Mouse (Mus musculus) liver, embryonic 14.5 days (tissue): ENCODE results near the gene Apoc3.

Experiments used
- CTCF ChIP-seq: IDR thresholded peaks from 2 replicates; pipeline ENCODE4 v1.5.1; 2016; ENCODE audit warnings: antibody characterized with exemption, low read depth, control low read depth
- EP300 ChIP-seq: IDR thresholded peaks from 2 replicates; pipeline ENCODE4 v1.6.1; 2016; ENCODE audit warnings: antibody characterized with exemption, low read depth

GRCm38 (mm10) chr9:46224101-46224500, 11.3 kb downstream of the Apoc3 start:
- TF ChIP-seq CTCF (no peak), EP300 (no peak)
